Mouse (Mus musculus): ENCODE measurements around the gene Kcnq4.

- TF ChIP-seq CTCF (IDR thresholded peaks at IDR 0.05; ENCODE audit: low read depth, low read length) (no peak), GATA1 (IDR thresholded peaks at IDR 0.05; ENCODE audit: borderline replicate concordance, low read length) (no peak)
Observed at GRCm38 (mm10) chr4:120795646-120796045, 47.2 kb upstream of the Kcnq4 start.
